Mouse (Mus musculus) heart, postnatal 14 days (tissue): ENCODE measurements around the gene Pex1. TPM values are rescaled to one million over a fixed set of nuclear protein-coding genes. Genes with fewer than 3 reads are reported as not detected.
A peak's percentile ranks its signal among the peaks of the same experiment; 100 is the strongest.
"Not testable (repeated sequence)": the region's sequence is repeated elsewhere in the genome, so short reads cannot be mapped to it uniquely, and the experiment has no call there.

Experiments
- DNase-seq, 2 experiments: peaks; one replicate each; pipeline ENCODE4 v3.0.0; 2021 to 2022
- intact Hi-C: fragments of 180-260 bp; cut with DNase I; formaldehyde crosslinking; loops from one replicate; pipeline ENCODE4 v1.15.1; 2025
- long read RNA-seq, 2 experiments: library from polyadenylated mRNA; stranded (forward); transcript quantifications; one replicate each; pipeline ENCODE4 v2.0.0; 2021
- total RNA-seq, 2 experiments: library from RNA; stranded (reverse); gene quantifications; 2 replicates each; pipeline ENCODE4 v1.2.3; 2021

Gene Pex1
- 10 to 100 TPM in 1 of 2 experiments, 1 to 10 TPM in 1; 9.6 to 10.9 TPM for total RNA-seq
- long read RNA-seq, experiment 1, full-length matches to known transcripts: 2 of 6 reads
- long read RNA-seq, experiment 1, partial matches to known transcripts: 0 of 6 reads
- long read RNA-seq, experiment 1, other reads (novel, unspliced or antisense): 4 of 6 reads
- long read RNA-seq, experiment 2, full-length matches to known transcripts: 4 of 8 reads
- long read RNA-seq, experiment 2, partial matches to known transcripts: 4 of 8 reads
- long read RNA-seq, experiment 2, other reads (novel, unspliced or antisense): 0 of 8 reads

DNA sequence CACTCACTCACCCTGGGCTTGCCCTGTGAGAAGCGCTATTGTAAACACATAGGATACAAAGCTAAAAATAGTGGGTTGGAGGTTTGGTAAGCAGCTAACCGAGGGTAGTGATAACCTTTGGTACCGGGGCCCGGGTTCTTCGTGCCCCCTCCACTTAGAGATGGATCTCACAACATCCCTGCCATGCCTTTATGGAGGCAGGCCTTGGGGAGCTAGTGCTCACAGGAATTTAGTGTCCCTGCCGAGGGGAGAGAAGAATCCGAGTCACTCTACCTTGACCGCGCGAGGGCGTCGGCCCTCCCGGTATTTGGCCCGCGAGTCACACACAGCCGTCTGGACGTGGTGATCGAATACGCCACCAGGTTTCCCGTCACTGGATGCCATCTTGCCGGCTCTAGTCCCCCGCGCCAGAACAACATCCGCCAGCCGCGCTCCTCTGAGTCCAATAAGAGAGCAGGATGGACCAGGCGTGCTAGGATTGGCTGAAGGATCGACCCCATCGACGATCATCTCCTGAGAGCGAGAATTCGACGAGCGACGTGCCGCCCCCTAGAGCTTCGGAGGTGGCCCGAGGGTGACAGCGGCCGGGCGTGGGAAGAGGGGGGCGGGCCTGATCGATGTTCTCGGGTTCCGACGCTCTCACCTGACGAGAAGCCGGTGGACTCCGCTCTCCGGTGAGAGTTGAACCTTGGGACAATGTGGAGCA, at the start of gene Pex1:
Gene Pex1, plus strand, starts transcription at position 374 of the 706 bp plus-strand sequence.
- DNase-seq: peak; percentile 91 to 94
- intact Hi-C loops: loop anchor here (5.0 kb wide), 1 partner anchor 51 kb away; no protein-coding TSS in a partner anchor

DNA sequence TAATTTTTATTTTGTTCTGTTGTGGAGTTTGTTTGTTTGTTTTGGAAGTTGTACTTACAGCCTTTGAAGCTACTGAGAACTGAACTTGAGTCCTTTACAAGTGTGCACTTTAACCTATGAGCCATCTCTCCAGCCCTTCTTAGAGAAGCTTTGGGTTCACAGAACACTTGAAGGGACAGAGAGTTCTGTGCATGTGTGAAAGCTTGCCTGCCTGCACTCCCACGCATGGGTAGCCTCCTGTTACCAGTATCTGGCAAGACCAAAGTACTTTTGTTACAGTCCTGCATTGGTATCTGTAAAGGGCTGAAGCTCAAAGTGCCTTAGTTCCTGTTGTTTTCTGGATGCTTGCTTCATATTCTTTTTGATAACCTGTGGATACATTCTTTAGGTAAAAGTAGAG, 49.6 kb upstream of the Pex1 start:
- DNase-seq: no peak
- intact Hi-C loops: no loop called here

DNA sequence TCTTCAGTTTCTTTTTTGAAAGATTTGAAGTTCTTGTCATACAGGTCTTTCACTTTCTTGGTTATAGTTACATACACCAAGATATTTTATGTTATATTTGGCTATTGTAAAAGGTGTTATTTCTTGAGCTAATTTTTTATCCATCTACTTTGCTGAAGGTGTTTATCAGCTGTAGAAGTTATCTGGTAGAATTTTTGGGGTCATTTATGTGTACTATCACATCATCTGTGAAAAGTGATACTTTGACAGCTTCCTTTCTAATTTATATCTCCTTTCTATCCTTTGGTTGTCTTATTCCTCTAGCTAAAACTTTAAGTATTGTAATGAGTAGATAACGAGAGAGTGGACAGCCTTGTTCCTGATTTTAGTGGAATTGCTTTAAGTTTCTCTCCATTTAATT, 44.4 kb upstream of the Pex1 start:
- no peak for DNase-seq
- intact Hi-C loops: no loop called here

DNA sequence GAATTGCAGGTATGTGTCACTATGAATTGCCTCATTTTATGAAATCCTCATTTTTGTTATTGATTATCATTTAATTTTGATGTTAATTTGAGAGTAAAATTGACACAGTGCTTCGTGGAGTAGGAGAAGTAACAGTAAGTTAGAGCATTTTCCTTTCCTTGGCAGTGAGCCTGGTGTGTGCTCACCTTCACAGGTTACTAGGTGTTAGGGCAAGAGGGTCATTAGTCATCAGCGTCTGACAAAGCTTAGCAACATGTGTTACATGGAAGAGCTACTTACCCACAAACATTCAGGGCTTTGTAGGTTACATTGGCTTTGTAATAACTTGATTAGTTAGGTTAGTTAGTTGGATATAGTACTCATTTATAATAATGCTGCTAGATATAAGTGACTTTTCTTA, 41.7 kb upstream of the Pex1 start:
- no peak for DNase-seq
- intact Hi-C loops: no loop called here

DNA sequence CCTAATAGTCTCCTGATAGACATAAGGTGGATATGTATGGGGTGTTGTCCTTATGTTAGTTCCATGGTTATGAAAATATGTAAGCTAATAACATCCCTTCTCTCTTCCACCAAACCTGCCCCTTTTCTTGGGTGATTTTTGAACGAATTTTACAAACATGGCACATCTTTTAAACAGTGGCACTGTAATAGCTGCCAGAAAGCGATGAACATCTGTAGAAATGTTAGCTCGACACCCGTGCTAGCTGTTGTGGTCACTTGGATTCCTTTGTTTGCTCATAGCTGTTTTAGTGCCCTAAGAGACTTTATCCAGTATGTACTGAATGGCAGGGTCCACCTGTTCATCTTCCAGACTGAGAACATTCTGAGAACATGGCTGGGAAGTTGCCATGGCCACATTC, 24.6 kb upstream of the Pex1 start, which contains the start of gene 1700109H08Rik:
Gene 1700109H08Rik, plus strand, starts transcription at position 301 of the 400 bp plus-strand sequence.
- intact Hi-C loops: no loop called here
- DNase-seq: no peak

DNA sequence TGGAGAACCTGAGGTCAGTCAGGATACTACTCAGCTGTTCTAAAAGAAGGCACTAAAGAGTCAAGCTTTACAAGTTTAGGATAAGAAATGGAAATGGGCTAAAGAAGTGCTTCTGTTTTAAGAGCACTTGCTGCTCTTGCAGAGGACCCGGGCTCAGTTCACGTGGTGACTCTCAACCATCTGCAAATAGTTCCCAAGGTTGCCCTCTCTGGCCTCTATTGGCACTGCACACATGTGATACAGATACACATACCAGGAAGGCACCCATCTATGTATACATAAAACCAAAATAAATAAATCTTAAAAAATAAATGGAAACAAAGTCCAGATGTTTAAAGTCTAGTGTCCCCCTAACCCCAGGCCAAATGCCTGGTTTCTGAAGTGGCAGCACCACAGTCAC, 21.0 kb upstream of the Pex1 start:
- DNase-seq: no peak
- intact Hi-C loops: no loop called here

DNA sequence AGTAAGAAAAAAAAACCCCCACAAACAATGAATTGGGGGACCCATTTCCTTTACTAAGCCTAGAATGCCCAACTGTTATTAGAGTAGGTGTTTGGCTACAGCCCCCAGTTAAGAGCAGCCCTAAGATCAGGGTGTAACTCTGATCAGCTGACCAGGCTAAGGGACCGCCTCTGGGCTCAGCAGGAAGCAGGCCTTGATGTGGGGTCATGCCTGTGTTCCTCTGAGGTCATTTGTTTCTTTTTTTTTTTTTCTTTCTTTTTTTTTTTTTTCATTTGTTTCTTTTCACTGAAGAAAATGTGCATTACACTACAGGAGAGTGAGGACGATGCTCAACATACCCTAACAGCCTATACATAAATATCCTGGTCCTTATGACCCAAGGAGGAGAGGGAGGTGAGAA, 17.9 kb upstream of the Pex1 start:
- intact Hi-C loops: no loop called here

DNA sequence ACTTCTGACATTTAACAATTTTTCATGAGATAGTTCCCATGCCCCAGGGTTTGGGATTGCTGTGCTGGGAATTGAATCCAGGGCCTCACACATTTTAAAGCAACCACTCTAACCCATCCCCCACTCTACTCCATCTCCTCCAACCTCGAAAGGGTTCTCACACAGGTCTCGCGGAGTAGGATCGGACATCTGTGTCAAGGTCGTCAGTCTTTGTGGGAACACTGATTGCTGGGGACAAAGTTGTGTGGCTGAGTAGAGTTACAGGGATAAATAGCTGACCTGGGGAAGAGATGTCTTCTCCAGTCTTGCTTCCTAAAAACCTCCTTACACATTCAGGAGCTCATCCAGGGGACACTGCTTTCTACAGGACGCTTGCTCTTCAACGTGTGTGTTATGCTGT, 16.8 kb upstream of the Pex1 start:
- DNase-seq: no peak
- intact Hi-C loops: no loop called here

More for the DNA sequence above, 17.9 kb upstream of the Pex1 start:
- no peak for DNase-seq

DNA sequence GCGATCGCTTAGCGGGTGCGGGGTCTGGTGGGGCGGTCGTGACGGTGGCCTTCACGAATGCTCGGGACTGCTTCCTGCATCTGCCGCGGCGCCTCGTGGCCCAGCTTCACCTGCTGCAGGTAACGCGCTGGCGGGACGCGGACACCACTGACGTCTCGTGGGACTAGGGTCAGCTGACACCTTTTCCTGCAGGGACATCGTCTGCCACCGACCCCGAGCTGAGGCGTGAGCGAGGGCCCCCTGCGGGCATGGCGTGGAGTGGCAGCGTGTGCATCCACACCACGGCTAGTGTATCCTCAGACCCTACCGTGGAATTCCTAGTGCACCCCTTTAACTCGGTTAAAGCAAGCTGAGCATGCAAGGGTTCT, 517 bp downstream of the Pex1 start, which contains the start of gene Rbm48:
Gene Rbm48, minus strand, starts transcription at position 187 of the 368 bp plus-strand sequence.
- intact Hi-C loops: loop anchor here (5.0 kb wide), 1 partner anchor 51 kb away; no protein-coding TSS in a partner anchor
- peak; percentile 78 to 83 for DNase-seq

DNA sequence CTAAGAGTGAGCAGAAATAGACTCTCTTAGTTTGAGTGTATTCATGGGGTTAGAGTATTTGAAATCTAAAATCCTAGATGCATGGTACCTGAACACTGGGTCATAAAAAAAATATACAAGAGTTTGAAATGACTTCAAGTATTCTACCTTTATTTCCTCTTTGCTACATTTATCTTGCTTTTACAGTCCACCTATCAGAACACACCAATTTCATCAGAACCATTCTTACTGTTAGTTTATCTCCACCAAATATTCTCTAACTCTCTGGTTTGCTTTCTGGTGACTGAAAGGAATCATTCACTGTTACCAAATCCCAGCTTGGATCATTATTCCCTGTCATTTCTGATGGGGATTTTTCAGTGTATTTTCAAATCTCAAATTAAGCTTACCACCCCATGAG, 1.3 kb downstream of the Pex1 start:
- intact Hi-C loops: loop anchor here (5.0 kb wide), 1 partner anchor 50 kb away; no protein-coding TSS in a partner anchor
- DNase-seq: no peak

DNA sequence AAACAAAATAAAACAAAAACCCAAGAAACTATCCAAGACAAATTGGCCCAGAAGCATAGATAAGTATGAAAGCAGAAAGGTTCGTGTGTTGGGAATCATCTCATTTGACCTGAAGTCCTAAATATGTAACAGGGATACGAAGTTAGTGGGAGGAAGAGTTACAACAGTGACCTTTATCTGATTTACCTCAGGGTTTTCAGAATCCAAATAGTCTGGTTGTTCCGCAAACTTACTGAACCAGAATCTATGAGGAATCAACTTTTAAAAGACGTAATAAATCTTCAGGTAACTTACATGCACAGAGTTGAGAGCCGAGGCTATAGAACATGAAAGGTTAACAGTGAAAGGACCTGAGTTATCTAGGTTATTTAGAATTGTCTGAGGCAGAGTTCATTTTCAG, 2.9 kb downstream of the Pex1 start:
- no peak for DNase-seq
- intact Hi-C loops: loop anchor here (5.0 kb wide), 1 partner anchor 49 kb away; no protein-coding TSS in a partner anchor

DNA sequence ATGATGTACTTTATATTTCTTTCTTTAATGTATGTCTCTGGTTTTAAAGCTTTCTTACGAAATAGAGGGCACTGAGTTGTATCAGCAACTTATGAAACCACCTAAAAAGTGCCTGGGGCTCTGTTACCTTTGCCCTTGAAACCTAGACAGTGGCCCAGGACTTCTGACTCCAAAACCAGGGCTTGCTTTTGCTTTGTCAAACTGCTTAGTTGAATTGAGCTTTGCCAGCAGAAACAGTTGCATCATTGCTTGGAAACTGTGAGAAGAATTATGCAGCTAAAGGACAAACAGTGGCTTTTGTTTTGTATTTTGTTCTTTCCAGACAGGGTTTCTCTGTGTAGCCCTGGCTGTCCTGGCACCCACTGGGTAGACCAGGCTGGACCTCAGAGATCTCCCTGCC, 4.4 kb downstream of the Pex1 start:
- DNase-seq: no peak

DNA sequence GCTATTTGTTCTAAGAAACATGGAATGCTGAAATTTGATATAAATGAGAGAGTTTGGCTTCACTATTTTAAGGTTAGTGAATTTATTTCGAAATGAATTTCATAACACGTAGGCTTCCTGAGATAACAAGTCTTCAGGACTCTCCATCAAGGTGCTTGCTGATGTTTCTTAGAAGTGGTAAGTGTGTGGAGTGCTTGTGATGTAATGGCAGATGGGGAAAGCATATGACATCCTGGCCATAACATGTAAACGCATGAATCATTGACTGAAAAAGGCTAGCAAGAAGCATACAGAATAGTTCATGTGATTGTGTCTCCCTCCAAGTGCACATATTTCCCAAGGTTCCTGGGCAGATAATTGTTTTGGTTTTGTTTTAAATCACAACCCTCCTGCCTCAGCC, 4.9 kb downstream of the Pex1 start:
- no peak for DNase-seq
- intact Hi-C loops: no loop called here

More for the DNA sequence above, 4.4 kb downstream of the Pex1 start:
- intact Hi-C loops: no loop called here

DNA sequence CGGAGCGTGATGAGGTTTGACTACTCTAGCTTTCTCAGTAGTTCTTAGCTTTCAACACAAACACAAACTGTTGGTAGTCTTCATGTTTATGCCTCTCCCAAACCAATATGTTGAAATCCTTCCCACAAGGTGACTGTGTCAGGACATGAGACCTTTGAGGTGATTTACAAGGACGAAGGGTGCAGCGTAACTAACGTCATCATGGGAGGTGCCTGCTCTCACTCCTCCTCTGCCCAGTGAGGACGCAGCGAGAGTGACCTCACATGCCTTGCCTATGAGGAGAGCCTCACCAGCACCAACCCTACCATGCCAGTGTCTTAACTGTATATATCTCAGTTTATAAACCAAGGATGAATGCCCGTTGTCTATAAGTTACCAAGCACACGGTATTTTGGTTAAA, 11.2 kb downstream of the Pex1 start:
- intact Hi-C loops: no loop called here
- DNase-seq: no peak

DNA sequence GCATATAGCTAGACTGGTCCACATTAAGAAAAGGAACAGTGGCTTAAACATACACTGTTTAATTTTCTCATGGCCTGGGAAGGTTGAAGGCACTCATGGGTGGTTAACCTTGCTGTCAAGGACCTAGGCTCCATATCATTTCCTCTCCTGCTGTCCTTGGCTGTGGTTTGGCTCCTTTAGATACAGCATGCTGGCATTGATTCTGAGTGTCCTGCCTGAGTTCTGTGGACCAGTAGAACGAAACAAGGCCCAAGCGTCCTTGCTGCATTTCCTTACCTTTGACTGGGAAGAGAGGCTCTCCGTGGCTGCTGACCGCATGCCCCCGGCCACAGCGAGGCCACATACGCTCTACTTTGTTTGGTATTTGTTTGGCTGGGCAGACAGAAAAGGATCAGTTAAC, 13.4 kb downstream of the Pex1 start:
- intact Hi-C loops: no loop called here
- DNase-seq: no peak

DNA sequence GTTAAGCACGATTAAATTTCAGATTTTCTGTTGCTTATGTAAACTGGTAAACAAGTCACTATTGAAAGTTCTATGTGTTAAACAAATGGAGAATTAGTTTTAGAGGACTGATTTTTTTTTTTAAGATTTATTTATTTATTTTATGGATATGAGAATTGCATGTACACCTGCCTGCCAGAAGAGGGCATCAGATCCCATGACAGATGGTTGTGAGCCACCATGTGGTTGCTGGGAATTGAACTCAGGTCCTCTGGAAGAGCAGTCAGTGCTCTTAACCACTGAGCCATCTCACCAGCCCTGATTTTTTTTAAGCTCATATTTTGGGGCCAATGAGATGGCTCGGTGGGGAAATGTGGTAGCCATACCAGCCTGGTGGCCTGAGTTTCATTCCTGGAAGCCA, 16.0 kb downstream of the Pex1 start:
- DNase-seq, intact Hi-C loops: not testable (repeated sequence)

DNA sequence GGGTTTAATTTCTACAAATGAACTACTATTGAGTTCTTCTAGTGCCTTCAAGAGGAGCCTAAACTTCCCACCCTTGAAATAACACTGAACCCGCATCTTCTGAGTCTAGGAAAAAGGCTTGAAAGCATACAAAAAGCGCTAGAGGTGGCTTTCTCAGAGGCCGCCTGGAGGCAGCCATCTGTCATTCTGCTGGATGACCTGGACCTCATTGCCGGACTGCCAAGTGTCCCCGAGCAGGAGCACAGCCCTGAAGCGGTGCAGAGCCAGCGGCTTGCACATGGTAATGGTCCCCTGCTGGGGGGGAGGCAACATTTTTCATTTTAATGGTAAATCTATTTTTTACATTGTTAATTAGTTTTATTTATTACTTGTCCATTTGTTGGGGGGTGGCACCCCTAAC, 24.6 kb downstream of the Pex1 start:
- DNase-seq: no peak
- intact Hi-C loops: no loop called here

DNA sequence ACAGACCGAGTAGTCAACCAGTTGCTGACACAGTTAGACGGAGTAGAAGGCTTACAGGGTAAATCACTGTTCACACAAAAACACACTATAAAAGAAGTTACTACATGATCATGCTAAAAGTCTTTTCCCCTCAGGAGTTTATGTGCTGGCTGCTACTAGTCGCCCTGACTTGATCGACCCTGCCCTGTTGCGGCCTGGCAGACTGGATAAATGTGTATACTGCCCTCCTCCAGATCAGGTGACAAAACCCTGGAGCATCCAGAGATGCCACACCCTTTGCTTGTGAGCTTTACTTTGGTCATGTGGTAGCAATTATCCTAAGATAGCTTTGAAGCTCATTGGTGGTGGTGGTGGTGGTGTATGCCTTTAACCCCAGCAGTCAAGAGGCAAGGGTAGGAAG, 34.2 kb downstream of the Pex1 start:
- intact Hi-C loops: no loop called here
- DNase-seq: no peak

DNA sequence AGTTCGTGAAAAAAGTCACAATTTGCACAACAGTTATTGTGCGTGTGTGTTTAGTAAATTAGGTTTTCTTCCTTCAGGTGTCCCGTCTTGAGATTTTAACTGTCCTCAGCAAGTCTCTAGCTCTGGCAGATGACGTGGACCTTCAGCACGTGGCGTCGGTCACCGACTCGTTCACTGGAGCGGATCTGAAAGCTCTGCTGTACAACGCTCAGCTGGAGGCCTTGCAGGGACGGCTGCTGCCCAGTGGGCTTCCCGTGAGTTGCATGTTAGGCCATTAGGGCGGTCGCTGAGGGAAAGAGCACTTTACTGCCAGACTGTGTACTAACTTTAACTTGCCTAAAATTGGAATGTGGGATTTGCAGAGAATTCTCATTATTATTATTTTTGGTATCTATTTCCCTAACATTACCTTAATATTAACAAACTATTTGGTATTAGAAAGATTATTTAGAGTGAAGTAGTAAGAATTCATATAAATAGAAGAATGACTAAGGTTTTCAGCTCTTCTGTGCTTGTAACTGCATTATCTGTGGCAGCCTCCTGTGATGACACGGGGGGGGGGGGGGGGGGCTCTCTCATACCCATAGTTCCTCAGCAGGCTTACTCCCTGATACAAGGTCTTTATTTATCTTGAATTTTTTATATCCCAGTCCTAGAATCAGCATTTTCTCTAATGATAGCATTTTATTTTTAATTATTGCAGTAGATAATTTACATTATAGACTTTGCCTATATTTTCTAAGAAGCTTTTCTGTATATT, 35.8 kb downstream of the Pex1 start:
- intact Hi-C loops: no loop called here

DNA sequence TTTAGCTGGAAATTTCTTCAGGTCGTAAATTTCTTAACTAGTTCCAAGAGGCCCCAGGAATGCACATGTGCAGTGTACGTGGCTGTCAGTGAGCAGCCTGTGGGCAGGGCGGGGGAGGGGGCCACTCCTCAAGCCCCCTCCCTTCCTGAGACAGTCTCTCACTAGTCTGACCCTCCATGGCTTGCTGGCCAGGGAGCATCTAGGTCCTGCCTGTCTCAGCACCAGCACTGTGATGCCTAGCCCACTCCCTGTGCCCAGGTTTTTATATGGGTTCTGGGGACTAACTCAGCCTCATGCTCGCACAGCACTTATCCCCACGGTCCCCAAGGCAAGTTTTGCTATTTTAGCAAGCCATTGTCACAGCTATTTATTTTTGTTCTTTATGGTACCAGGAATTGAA, 36.4 kb downstream of the Pex1 start:
- intact Hi-C loops: no loop called here
- DNase-seq: no peak

More for the DNA sequence above, 35.8 kb downstream of the Pex1 start:
- no peak for DNase-seq

DNA sequence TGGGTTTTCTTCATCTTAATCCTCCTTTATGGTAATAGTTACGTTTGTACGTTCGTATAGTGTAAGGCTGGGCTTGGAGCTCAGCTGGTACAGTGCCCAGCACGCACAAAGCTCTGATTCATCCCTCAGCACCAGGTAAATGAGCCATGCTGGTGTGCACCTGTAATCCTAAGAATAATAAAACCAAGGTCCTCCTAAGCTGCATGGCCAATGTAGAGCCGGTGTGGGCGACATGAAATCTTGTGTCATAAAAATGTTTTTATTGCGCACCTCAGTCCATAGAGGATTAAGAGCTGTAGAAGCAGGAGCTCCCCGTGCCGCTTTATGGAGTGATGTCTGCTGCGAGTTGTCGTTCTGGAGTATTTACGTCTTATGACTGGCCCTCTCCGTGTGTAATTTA, 37.4 kb downstream of the Pex1 start:
- intact Hi-C loops: no loop called here
- DNase-seq: no peak
